Mouse (Mus musculus) MEL (cell line): ENCODE data around the gene Ablim1. TPM values are rescaled to one million over a fixed set of nuclear protein-coding genes. Genes with fewer than 3 reads are reported as not detected.

Source experiments
- DNase-seq: peaks from one replicate; pipeline ENCODE4 v3.0.0; 2011; ENCODE audit warnings: low read depth, low spot score
- H3K27ac ChIP-seq: 2 replicates; pipeline ENCODE4 v1.5.1; 2012; ENCODE audit warnings: low read depth, mild to moderate bottlenecking, control low read depth, low read length, moderate library complexity; ENCODE audit not compliant: control insufficient read depth
- H3K27me3 ChIP-seq, 2 experiments: fragments of 150-350 bp in 1 of 2; sonication (generic) in 1 of 2; 2 replicates each; pipeline ENCODE4 v1.6.1; 2012; ENCODE audit warnings: low read length in 2 of 2, mild to moderate bottlenecking in 2 of 2, improper control_type of control experiment in 1 of 2, moderate library complexity in 1 of 2; ENCODE audit not compliant: insufficient read depth in 2 of 2, control insufficient read depth in 1 of 2
- H3K36me3 ChIP-seq, 2 experiments: 2 replicates each; pipeline ENCODE4 v1.6.1; 2012 to 2014; ENCODE audit warnings: low read length in 2 of 2, improper control_type of control experiment in 1 of 2, inconsistent platforms in 1 of 2, mild to moderate bottlenecking in 1 of 2; ENCODE audit not compliant: insufficient read depth in 2 of 2, control insufficient read depth in 1 of 2
- H3K4me1 ChIP-seq, 2 experiments: fragments of 150-350 bp in 1 of 2; sonication (generic) in 1 of 2; 2 replicates each; pipeline ENCODE4 v1.6.1; 2012; ENCODE audit warnings: low read length in 2 of 2, improper control_type of control experiment in 1 of 2, mild to moderate bottlenecking in 1 of 2; ENCODE audit not compliant: insufficient read depth in 2 of 2, control insufficient read depth in 1 of 2
- H3K4me3 ChIP-seq, 2 experiments: fragments of 150-350 bp in 1 of 2; sonication (generic) in 1 of 2; 2 replicates each; pipeline ENCODE4 v1.5.1; 2012; ENCODE audit warnings: low read depth in 2 of 2, low read length in 2 of 2, mild to moderate bottlenecking in 2 of 2, moderate library complexity in 2 of 2, control low read depth in 1 of 2, improper control_type of control experiment in 1 of 2; ENCODE audit not compliant: control insufficient read depth in 1 of 2, insufficient read depth in 1 of 2
- H3K79me2 ChIP-seq: 2 replicates; pipeline ENCODE4 v1.6.1; 2012; ENCODE audit warnings: mild to moderate bottlenecking, low read length, moderate library complexity; ENCODE audit not compliant: control insufficient read depth, poor library complexity, insufficient read depth
- H3K9ac ChIP-seq: 2 replicates; pipeline ENCODE4 v1.6.1; 2012; ENCODE audit warnings: low read depth, mild to moderate bottlenecking, control low read depth, low read length, moderate library complexity; ENCODE audit not compliant: control insufficient read depth, poor library complexity, severe bottlenecking
- H3K9me3 ChIP-seq: fragments of 150-350 bp; sonication (generic); replicated peaks from 2 replicates; pipeline ENCODE4 v1.6.1; 2012; ENCODE audit warnings: mild to moderate bottlenecking, low read length, improper control_type of control experiment, moderate library complexity; ENCODE audit not compliant: insufficient read depth
- BHLHE40 ChIP-seq: IDR thresholded peaks from 2 replicates; pipeline ENCODE4 v1.6.1; 2012; ENCODE audit warnings: low read depth, mild to moderate bottlenecking, inconsistent platforms, low read length, improper control_type of control experiment, borderline replicate concordance
- CTCF ChIP-seq, 3 experiments: IDR thresholded peaks in 2 of 3; conservative IDR thresholded peaks in 1 of 3; 2 replicates each; pipeline ENCODE4 v1.5.1; 2011 to 2012; ENCODE audit warnings: low read length in 3 of 3, low read depth in 2 of 3, mild to moderate bottlenecking in 2 of 3, improper control_type of control experiment in 1 of 3, inconsistent platforms in 1 of 3, mixed read lengths in 1 of 3, moderate library complexity in 1 of 3; ENCODE audit not compliant: control insufficient read depth in 1 of 3, insufficient read depth in 1 of 3, poor library complexity in 1 of 3, severe bottlenecking in 1 of 3
- E2F4 ChIP-seq: IDR thresholded peaks from 2 replicates; pipeline ENCODE4 v1.6.1; 2011; ENCODE audit warnings: low read depth, low read length, improper control_type of control experiment, borderline replicate concordance
- ELF1 ChIP-seq: IDR thresholded peaks from 2 replicates; pipeline ENCODE4 v1.6.1; 2014; ENCODE audit warnings: low read depth, mild to moderate bottlenecking, inconsistent platforms, low read length, improper control_type of control experiment, moderate library complexity
- EP300 ChIP-seq, 2 experiments: IDR thresholded peaks; 2 replicates each; pipeline ENCODE4 v1.6.1; 2011; ENCODE audit warnings: improper control_type of control experiment in 2 of 2, low read length in 2 of 2, low read depth in 1 of 2, mild to moderate bottlenecking in 1 of 2
- GABPA ChIP-seq: IDR thresholded peaks from 2 replicates; pipeline ENCODE4 v1.6.1; 2012; ENCODE audit warnings: low read depth, mild to moderate bottlenecking, inconsistent platforms, low read length, improper control_type of control experiment, moderate library complexity
- HCFC1 ChIP-seq: IDR thresholded peaks from 2 replicates; pipeline ENCODE4 v1.6.1; 2012; ENCODE audit warnings: low read depth, mild to moderate bottlenecking, inconsistent platforms, low read length, improper control_type of control experiment, moderate library complexity
- JUND ChIP-seq: IDR thresholded peaks from 2 replicates; pipeline ENCODE4 v1.6.1; 2011; ENCODE audit warnings: low read depth, mild to moderate bottlenecking, improper control_type of control experiment, low read length
- KAT2A ChIP-seq: conservative IDR thresholded peaks from 2 replicates; pipeline ENCODE4 v1.6.1; 2012; ENCODE audit warnings: low read depth, low read length, improper control_type of control experiment, inconsistent platforms
- MAFK ChIP-seq: IDR thresholded peaks from 2 replicates; pipeline ENCODE4 v1.6.1; 2011; ENCODE audit warnings: low read depth, mild to moderate bottlenecking, low read length, improper control_type of control experiment, borderline replicate concordance
- MXI1 ChIP-seq: IDR thresholded peaks from 2 replicates; pipeline ENCODE4 v1.6.1; 2011; ENCODE audit warnings: mild to moderate bottlenecking, low read depth, low read length, improper control_type of control experiment
- MYB ChIP-seq: IDR thresholded peaks from 2 replicates; pipeline ENCODE4 v1.6.1; 2011; ENCODE audit warnings: mild to moderate bottlenecking, low read depth, low read length, improper control_type of control experiment
- MYC ChIP-seq: IDR thresholded peaks from 2 replicates; pipeline ENCODE4 v1.6.1; 2011; ENCODE audit warnings: low read depth, mild to moderate bottlenecking, low read length, improper control_type of control experiment, moderate library complexity
- NELFE ChIP-seq: IDR thresholded peaks from 2 replicates; pipeline ENCODE4 v1.6.1; 2011; ENCODE audit warnings: low read depth, low read length, improper control_type of control experiment
- POLR2A ChIP-seq, 2 experiments: IDR thresholded peaks; 2 replicates each; pipeline ENCODE4 v1.6.1; 2011 to 2012; ENCODE audit warnings: low read length in 2 of 2, mild to moderate bottlenecking in 2 of 2, control low read depth in 1 of 2, improper control_type of control experiment in 1 of 2, low read depth in 1 of 2, moderate library complexity in 1 of 2; ENCODE audit not compliant: control insufficient read depth in 1 of 2, insufficient read depth in 1 of 2, poor library complexity in 1 of 2
- POLR2AphosphoS2 ChIP-seq: IDR thresholded peaks from 2 replicates; pipeline ENCODE4 v1.6.1; 2011; ENCODE audit warnings: low read length, improper control_type of control experiment
- POLR2AphosphoS5 ChIP-seq: IDR thresholded peaks from 2 replicates; pipeline ENCODE4 v1.6.1; 2012; ENCODE audit warnings: low read depth, borderline replicate concordance, mild to moderate bottlenecking, inconsistent platforms, low read length, moderate library complexity, mixed read lengths
- RAD21 ChIP-seq: IDR thresholded peaks from 2 replicates; pipeline ENCODE4 v1.6.1; 2011; ENCODE audit warnings: mild to moderate bottlenecking, low read depth, low read length, improper control_type of control experiment
- RCOR1 ChIP-seq: IDR thresholded peaks from 2 replicates; pipeline ENCODE4 v1.6.1; 2012; ENCODE audit warnings: low read depth, mild to moderate bottlenecking, inconsistent platforms, low read length, improper control_type of control experiment
- SIN3A ChIP-seq: IDR thresholded peaks from 2 replicates; pipeline ENCODE4 v1.6.1; 2012; ENCODE audit warnings: low read length, improper control_type of control experiment, inconsistent platforms
- SMC3 ChIP-seq: IDR thresholded peaks from 2 replicates; pipeline ENCODE4 v1.6.1; 2011; ENCODE audit warnings: low read depth, low read length, improper control_type of control experiment
- TBP ChIP-seq: IDR thresholded peaks from 2 replicates; pipeline ENCODE4 v1.8.0; 2011; ENCODE audit warnings: low read depth, low read length, improper control_type of control experiment
- USF1 ChIP-seq: IDR thresholded peaks from 2 replicates; pipeline ENCODE4 v1.6.1; 2014; ENCODE audit warnings: low read depth, mild to moderate bottlenecking, inconsistent platforms, low read length, improper control_type of control experiment, moderate library complexity
- ZC3H11A ChIP-seq: IDR thresholded peaks from 2 replicates; pipeline ENCODE4 v1.6.1; 2012; ENCODE audit warnings: low read depth, mild to moderate bottlenecking, inconsistent platforms, low read length, improper control_type of control experiment
- ZMIZ1 ChIP-seq: IDR thresholded peaks from 2 replicates; pipeline ENCODE4 v1.6.1; 2012; ENCODE audit warnings: low read depth, mild to moderate bottlenecking, inconsistent platforms, low read length, improper control_type of control experiment, moderate library complexity
- ZNF384 ChIP-seq: IDR thresholded peaks from 2 replicates; pipeline ENCODE4 v1.6.1; 2012; ENCODE audit warnings: low read depth, mild to moderate bottlenecking, inconsistent platforms, low read length, improper control_type of control experiment
- polyA plus RNA-seq, 2 experiments: library from polyadenylated mRNA; stranded (reverse) in 1 of 2; unstranded in 1 of 2; fragments of >175 nt in 1 of 2; fragments of >200 nt in 1 of 2; gene quantifications; 2 replicates each; pipeline versions ENCODE4 v1.2.1 to v1.2.4; 2012; ENCODE audit warnings: low replicate concordance in 2 of 2, low read depth in 1 of 2; ENCODE audit not compliant: insufficient read length in 2 of 2, insufficient read depth in 1 of 2, missing spikeins in 1 of 2
- total RNA-seq: library from RNA; depleted of rRNA; stranded (reverse); fragments of 300-350 nt; gene quantifications from 2 replicates; pipeline ENCODE4 v1.2.3, GENCODE M21; 2012

Gene Ablim1
- total and polyA plus RNA-seq, 3 experiments: not detected

DNA sequence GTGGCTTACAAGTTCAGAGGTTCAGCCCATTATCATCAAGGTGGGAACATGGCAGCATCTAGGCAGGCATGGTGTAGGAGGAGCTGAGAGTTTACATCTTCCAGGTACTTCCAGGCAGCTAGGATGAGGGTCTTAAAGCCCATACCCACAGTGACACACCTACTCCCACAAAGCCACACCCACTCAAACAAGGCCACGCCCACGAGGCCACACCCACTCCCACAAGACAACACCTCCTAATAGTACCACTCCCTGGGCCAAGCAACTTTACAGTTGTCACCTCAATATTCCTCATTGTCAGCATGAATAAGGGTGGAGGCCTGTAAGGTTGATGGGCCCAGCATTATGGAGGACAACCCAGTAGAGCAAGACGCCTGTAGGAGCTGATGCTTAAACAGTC is 192.5 kb downstream of the Ablim1 start:
- no peak overlapping the region for H3K4me3 ChIP-seq
- TF ChIP-seq CTCF (IDR thresholded peaks at IDR 0.05 in 2 of 3, conservative IDR thresholded peaks at IDR 0.05 in 1 of 3; ENCODE audit: control insufficient read depth in 1 of 3, insufficient read depth in 1 of 3, low read depth in 2 of 3, low read length in 3 of 3, poor library complexity in 1 of 3, severe bottlenecking in 1 of 3) (no peak), MXI1 (no peak), GABPA (no peak), USF1 (no peak), RCOR1 (no peak), BHLHE40 (no peak), E2F4 (no peak), TBP (no peak), POLR2AphosphoS2 (no peak), MYC (no peak), KAT2A (no peak), SMC3 (no peak), MAFK (no peak), ELF1 (no peak), ZC3H11A (no peak), POLR2A (IDR thresholded peaks at IDR 0.05; ENCODE audit: control insufficient read depth in 1 of 2, insufficient read depth in 1 of 2, low read depth in 1 of 2, low read length in 2 of 2, poor library complexity in 1 of 2) (no peak), SIN3A (no peak), RAD21 (no peak), ZMIZ1 (no peak), NELFE (no peak)
- TF ChIP-seq, all 39 proteins: peak for 0
- H3K9me3 ChIP-seq: no peaks in the 10 kb centered on the region

GRCm38 (mm10) chr19:57121036-57121435 is 193.7 kb downstream of the Ablim1 start:
- DNase-seq: no peak
- Histone ChIP-seq H3K79me2 (no peaks in the 10 kb centered on the region), H3K9me3 (no peaks in the 10 kb centered on the region), H3K4me1 (no peaks in the 10 kb centered on the region), H3K4me3 (no peak overlapping the region), H3K27ac (no peak overlapping the region), H3K36me3 (no peaks in the 10 kb centered on the region), H3K9ac (no peak overlapping the region), H3K27me3 (no peaks in the 10 kb centered on the region; a peak in 1 of 4 replicates)
- no peak for TF ChIP-seq MAFK
- no peak for TF ChIP-seq E2F4
- TF ChIP-seq GABPA: no peak
- no peak for TF ChIP-seq TBP
- TF ChIP-seq NELFE: no peak
- no peak for TF ChIP-seq ZNF384
- TF ChIP-seq POLR2AphosphoS5: no peak
- TF ChIP-seq ELF1: no peak
- TF ChIP-seq SIN3A: no peak
- TF ChIP-seq JUND: no peak
- TF ChIP-seq POLR2AphosphoS2: no peak
- no peak for TF ChIP-seq MYB
- TF ChIP-seq POLR2A (IDR thresholded peaks at IDR 0.05; ENCODE audit: control insufficient read depth in 1 of 2, insufficient read depth in 1 of 2, low read depth in 1 of 2, low read length in 2 of 2, poor library complexity in 1 of 2): no peak
- TF ChIP-seq EP300 (IDR thresholded peaks at IDR 0.05; ENCODE audit: low read depth in 1 of 2, low read length in 2 of 2): no peak
- no peak for TF ChIP-seq HCFC1

More for the DNA sequence above, 192.5 kb downstream of the Ablim1 start:
- H3K36me3 ChIP-seq: no peaks in the 10 kb centered on the region
- no peaks in the 10 kb centered on the region for H3K79me2 ChIP-seq
- DNase-seq: no peak
- H3K27me3 ChIP-seq: no peaks in the 10 kb centered on the region; a peak in 1 of 4 replicates
- H3K4me1 ChIP-seq: no peaks in the 10 kb centered on the region
- no peak overlapping the region for H3K27ac ChIP-seq
- no peak overlapping the region for H3K9ac ChIP-seq
